Mouse (Mus musculus) forebrain, embryonic 15.5 days (tissue): ENCODE results near the gene Ssbp3. TPM values are rescaled to one million over a fixed set of nuclear protein-coding genes. Genes with fewer than 3 reads are reported as not detected.

Source experiments
- ATAC-seq: fragments of 200-750 bp; cut with Nextera tagmentation; replicated peaks from 2 replicates; pipeline ENCODE4 v1.8.0; 2017; ENCODE audit warnings: mild to moderate bottlenecking, moderate TSS enrichment, moderate library complexity
- H3K27ac ChIP-seq: fragments of 300-500 bp; sonication (generic); replicated peaks from 2 replicates; pipeline ENCODE4 v1.5.1; 2015; ENCODE audit warnings: mild to moderate bottlenecking, inconsistent platforms
- H3K27me3 ChIP-seq: fragments of 300-500 bp; sonication (generic); 2 replicates; pipeline ENCODE4 v1.6.1; 2015; ENCODE audit warnings: inconsistent platforms
- H3K36me3 ChIP-seq: fragments of 300-500 bp; sonication (generic); 2 replicates; pipeline ENCODE4 v1.6.1; 2015; ENCODE audit warnings: mild to moderate bottlenecking, inconsistent platforms
- H3K4me1 ChIP-seq: fragments of 300-500 bp; sonication (generic); 2 replicates; pipeline ENCODE4 v1.6.1; 2015; ENCODE audit warnings: inconsistent platforms
- H3K4me2 ChIP-seq: fragments of 300-500 bp; sonication (generic); replicated peaks from 2 replicates; pipeline ENCODE4 v1.6.1; 2015; ENCODE audit warnings: mild to moderate bottlenecking, inconsistent platforms
- H3K4me3 ChIP-seq: fragments of 300-500 bp; sonication (generic); 2 replicates; pipeline ENCODE4 v1.5.1; 2015; ENCODE audit warnings: mild to moderate bottlenecking, inconsistent platforms
- H3K9ac ChIP-seq: fragments of 300-500 bp; sonication (generic); replicated peaks from 2 replicates; pipeline ENCODE4 v1.6.1; 2015; ENCODE audit warnings: mild to moderate bottlenecking, inconsistent platforms
- H3K9me3 ChIP-seq: fragments of 300-500 bp; sonication (generic); 2 replicates; pipeline ENCODE4 v1.6.1; 2016; ENCODE audit warnings: inconsistent platforms
- WGBS: fragments of 180-500 bp; shearing (Covaris S2); methylation state at CpG from one replicate; pipeline ENCODE4 v1.1.7; 2015; ENCODE audit warnings: mixed read lengths; 5-methylcytosine and 5-hydroxymethylcytosine counted together
- polyA plus RNA-seq: library from polyadenylated mRNA; unstranded; fragments of >200 nt; fragmentation: Nextera tagmentation; extraction: Ambion mirVana; gene quantifications from 2 replicates; pipeline ENCODE4 v1.2.1, GENCODE M21; 2015

Ssbp3 gene
- polyA plus RNA-seq, 1 experiment from 2014 or later, result 198 TPM

DNA sequence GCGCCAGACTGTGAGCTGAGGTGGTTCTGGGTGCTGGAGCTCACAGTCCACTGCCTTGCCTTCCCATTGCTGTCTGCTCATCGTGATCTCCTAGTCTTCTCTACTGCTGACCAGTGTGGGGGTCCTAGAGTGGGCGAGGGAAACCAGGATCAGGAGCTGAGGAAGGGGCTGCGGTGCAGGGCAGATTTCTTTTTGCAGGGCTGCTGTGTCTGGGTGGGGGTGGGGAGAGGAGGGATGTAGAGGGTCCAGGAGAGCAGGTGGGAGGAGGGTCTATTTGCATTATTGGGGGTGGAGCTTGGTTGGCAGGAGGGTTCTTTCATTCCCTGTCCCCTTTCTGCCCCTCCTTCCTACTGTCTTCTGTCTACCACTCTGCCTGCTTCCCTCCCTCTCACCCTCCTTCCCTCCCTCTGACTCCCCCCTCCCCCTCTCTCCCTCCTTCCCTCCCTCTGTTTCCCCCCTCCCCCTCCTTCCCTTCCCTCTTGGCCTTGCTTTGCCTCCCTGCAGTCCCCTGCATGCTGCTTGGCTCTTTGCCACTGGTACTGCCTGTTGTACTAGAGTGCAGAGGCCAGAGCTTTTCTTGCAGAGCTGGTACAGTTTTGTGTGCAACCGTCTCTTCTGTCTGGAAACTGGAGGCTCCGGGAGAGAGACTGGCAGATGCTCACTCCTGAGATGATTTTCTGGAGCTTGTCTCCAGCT lies 28.9 kb downstream of the Ssbp3 start:
- 8% methylated on average over 6 of the region's 6 CpGs for WGBS
- H3K27me3 ChIP-seq, result no peaks in the 10 kb centered on the region
- no peaks in the 10 kb centered on the region for H3K36me3 ChIP-seq
- ATAC-seq, result peak; percentile 81
- peak overlapping the region; percentile 20; the same call in 1 of the 2 replicates for H3K9ac ChIP-seq
- H3K4me3 ChIP-seq, result no peak overlapping the region
- peak overlapping the region; percentile 26 for H3K4me2 ChIP-seq
- peak overlapping the region; percentile 87 for H3K27ac ChIP-seq
- no peaks in the 10 kb centered on the region for H3K9me3 ChIP-seq
- peaks cover 98% of the 10 kb centered on the region for H3K4me1 ChIP-seq

DNA sequence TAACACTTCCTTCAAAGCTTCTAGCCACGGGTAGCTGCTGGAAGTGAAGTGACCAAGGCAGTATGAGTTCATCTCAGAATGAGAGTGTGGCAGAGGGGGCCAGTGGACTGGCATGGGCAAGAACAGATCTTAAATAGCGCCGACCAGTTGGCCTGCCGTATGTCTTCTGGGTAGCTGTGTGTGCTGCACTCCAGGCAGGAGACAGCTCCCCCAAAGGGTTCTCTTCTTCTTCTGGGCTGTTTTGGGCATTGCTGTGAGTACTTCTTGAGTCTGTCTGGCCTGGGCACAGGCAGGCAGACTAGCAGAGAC lies 29.4 kb downstream of the Ssbp3 start:
- Histone ChIP-seq H3K9ac (peak overlapping the region; percentile 20; the same call in 1 of the 2 replicates), H3K4me3 (no peak overlapping the region), H3K4me2 (peak overlapping the region; percentile 17; the same call in 1 of the 2 replicates), H3K36me3 (no peaks in the 10 kb centered on the region), H3K27me3 (no peaks in the 10 kb centered on the region), H3K4me1 (peaks cover 95% of the 10 kb centered on the region), H3K9me3 (no peaks in the 10 kb centered on the region), H3K27ac (peak overlapping the region; percentile 87)
- ATAC-seq, result peak; percentile 9; the same call in 1 of the 2 replicates
- 7% methylated on average over 4 of the region's 4 CpGs for WGBS

DNA sequence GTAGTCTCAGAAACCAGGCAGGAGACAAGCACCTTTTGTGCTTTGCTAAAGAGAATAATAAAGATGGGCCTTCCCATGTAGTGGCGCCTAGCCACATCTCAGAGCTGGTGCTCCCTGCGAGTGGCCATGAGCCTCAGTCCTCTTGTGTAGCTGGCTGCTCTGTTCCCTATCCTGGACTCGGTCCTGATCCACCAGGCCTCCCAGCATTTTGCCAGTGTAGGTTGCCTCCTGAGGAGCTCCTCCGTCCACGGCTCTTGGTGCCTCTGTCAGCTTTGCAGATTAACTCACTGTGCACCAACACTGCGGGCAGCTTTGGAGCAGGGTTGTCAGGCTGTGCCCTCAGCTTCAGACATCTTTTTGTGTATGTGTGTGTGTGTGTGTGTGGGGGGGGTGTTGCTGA lies 30.4 kb downstream of the Ssbp3 start:
- H3K36me3 ChIP-seq, result no peaks in the 10 kb centered on the region
- H3K4me3 ChIP-seq, result no peak overlapping the region
- H3K27me3 ChIP-seq, result no peaks in the 10 kb centered on the region
- no peaks in the 10 kb centered on the region for H3K9me3 ChIP-seq
- no peak overlapping the region for H3K9ac ChIP-seq
- peak overlapping the region; percentile 35 for H3K27ac ChIP-seq
- H3K4me2 ChIP-seq, result no peak overlapping the region
- H3K4me1 ChIP-seq, result peaks cover 87% of the 10 kb centered on the region
- 34% methylated on average over 6 of the region's 6 CpGs for WGBS
- no peak for ATAC-seq

DNA sequence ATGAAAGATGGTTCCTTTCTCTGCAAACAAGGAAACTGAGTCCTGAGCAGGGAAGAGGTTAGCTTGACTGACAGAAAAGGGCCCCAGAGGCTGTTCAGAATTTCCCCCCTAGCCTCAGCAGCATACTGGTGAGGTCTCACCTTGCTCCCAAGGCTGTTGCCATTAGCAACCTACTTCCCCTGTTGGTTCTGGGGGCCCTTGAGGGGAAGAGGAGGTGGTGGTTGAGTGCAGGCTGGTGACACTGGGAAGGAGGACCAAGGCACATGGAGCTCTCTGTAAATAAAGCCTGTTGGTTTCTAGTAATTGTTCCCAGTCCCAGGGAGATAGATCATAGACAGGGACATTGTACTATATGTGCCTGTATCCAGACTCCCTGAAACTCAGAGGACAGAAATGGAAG lies 31.0 kb downstream of the Ssbp3 start:
- H3K27ac ChIP-seq, result 0 out of 2 replicates have a peak overlapping the region, but pooled peaks have one; percentile 35
- no peak overlapping the region for H3K9ac ChIP-seq
- ATAC-seq, result no peak
- no peak overlapping the region for H3K4me2 ChIP-seq
- H3K36me3 ChIP-seq, result no peaks in the 10 kb centered on the region
- H3K4me1 ChIP-seq, result peaks cover 86% of the 10 kb centered on the region
- no peaks in the 10 kb centered on the region for H3K9me3 ChIP-seq
- H3K4me3 ChIP-seq, result no peak overlapping the region
- no peaks in the 10 kb centered on the region for H3K27me3 ChIP-seq

DNA sequence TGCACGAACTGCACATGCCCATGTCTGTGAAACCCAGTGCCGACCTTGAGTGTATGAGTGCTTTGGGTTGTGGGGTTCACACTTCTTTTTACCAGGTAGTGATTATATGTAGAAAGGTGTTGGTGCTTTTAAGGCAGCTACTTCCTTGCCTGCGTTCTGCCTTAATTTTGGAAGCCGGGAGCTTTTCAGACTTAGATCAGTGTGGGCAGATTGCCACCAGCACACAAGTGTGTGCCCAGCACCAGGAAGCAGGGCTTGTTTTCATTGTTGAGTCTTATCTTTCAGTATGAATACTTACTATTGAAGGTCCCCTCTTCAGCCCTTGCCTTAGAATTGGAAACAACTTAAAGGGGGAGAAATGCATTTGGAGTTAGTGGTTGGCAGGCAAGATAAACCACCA lies 32.0 kb downstream of the Ssbp3 start:
- Histone ChIP-seq H3K4me2 (no peak overlapping the region), H3K27me3 (no peaks in the 10 kb centered on the region), H3K9me3 (no peaks in the 10 kb centered on the region), H3K36me3 (no peaks in the 10 kb centered on the region), H3K9ac (no peak overlapping the region), H3K27ac (no peak overlapping the region), H3K4me1 (peaks cover 86% of the 10 kb centered on the region), H3K4me3 (no peak overlapping the region)
- no peak for ATAC-seq
- WGBS, result 64% methylated on average over 4 of the region's 4 CpGs

DNA sequence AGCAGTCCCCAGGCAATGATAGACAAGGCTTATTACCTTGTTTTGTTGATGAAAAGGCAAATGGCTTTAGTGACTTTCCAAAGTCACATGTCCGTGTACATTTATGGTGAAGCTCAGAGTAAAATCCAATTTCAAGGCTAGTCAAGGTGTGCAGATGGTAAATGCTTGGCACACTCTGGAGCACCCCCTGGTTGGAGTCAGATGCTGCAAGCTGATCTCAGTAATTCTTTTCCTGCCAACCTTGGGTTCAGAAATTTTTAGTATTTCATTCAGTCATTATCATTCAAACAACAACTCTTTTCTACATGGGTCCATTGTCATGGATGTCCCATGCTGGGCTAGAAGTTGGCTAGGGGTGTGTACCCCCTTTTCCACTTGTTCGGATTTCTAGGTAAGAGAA lies 33.1 kb downstream of the Ssbp3 start:
- no peak for ATAC-seq
- Histone ChIP-seq H3K4me3 (no peak overlapping the region), H3K27ac (no peak overlapping the region), H3K9me3 (no peaks in the 10 kb centered on the region), H3K4me1 (peaks cover 85% of the 10 kb centered on the region), H3K9ac (no peak overlapping the region), H3K27me3 (no peaks in the 10 kb centered on the region), H3K36me3 (no peaks in the 10 kb centered on the region), H3K4me2 (no peak overlapping the region)
- 68% methylated on average over 2 of the region's 2 CpGs for WGBS

DNA sequence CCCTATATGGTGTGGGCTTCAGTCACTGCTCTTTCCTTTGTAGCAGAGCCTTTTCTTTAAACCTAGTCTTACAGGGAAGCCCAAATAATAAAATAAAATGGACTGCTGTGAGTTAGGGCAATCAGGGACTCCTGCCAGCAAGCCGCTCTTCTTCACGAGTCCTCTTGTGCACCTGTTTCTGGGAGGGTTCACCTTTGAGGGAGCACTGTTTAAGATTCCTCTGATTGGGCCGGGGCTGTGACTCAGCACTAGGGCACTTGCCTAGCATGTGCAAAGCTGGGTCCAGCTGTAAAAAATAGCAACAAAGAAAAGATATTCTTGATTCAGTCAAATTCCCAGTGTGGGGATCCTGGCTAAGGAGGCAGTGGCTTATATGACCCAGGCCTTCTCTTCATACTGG lies 34.4 kb downstream of the Ssbp3 start:
- WGBS, result 74% methylated on average over 3 of the region's 3 CpGs
- Histone ChIP-seq H3K27ac (no peak overlapping the region), H3K9me3 (no peaks in the 10 kb centered on the region), H3K27me3 (no peaks in the 10 kb centered on the region), H3K36me3 (no peaks in the 10 kb centered on the region), H3K4me2 (no peak overlapping the region), H3K9ac (no peak overlapping the region), H3K4me1 (peaks cover 85% of the 10 kb centered on the region), H3K4me3 (no peak overlapping the region)
- no peak for ATAC-seq

DNA sequence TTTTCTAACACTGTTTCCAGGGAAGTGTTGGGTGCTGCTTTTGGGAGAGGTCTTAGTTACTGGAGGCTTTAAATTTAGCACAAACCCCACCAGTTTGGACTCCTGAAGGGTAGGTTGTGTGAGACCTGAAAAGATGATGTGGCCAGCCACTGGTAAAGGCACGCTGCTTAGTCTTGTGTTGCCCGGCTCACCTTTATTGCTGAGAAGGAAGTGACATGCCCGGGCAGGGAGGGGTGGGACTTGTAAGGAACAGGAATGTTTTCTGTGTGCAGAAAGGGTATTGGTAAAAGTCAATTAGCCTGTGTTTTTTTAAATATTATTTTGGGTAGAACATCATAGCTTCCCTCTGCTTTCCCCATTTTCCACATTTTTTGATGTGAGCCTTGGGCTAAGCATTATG lies 37.2 kb downstream of the Ssbp3 start:
- H3K9me3 ChIP-seq, result no peaks in the 10 kb centered on the region
- WGBS, result 80% methylated on average over 3 of the region's 3 CpGs
- no peak overlapping the region for H3K27ac ChIP-seq
- ATAC-seq, result no peak
- no peaks in the 10 kb centered on the region for H3K36me3 ChIP-seq
- H3K27me3 ChIP-seq, result no peaks in the 10 kb centered on the region
- H3K4me3 ChIP-seq, result no peak overlapping the region
- H3K4me2 ChIP-seq, result no peak overlapping the region
- peaks cover 77% of the 10 kb centered on the region for H3K4me1 ChIP-seq
- no peak overlapping the region for H3K9ac ChIP-seq

DNA sequence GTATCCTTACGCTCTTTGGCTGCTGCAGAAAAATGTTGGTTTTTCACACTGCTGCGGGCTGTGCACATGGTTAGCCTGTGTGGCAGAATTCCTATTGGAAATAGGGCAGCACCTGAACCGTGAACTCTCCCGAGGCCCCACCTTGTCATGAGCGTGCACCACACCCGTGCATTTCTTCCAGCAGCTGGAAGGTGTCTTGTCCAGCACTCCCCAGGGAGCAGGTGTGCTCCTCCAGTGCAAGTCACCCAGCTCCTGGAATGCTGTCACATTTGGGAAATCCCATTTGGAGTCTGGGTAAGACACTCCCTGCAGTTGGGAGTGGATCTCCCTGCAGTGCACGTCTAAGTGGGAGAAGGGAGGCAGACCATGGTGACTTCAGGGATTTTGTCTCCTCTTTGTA lies 38.0 kb downstream of the Ssbp3 start:
- 68% methylated on average over 7 of the region's 7 CpGs for WGBS
- Histone ChIP-seq H3K27ac (peak overlapping the region; percentile 40; the same call in 1 of the 2 replicates), H3K27me3 (no peaks in the 10 kb centered on the region), H3K4me3 (no peak overlapping the region), H3K36me3 (no peaks in the 10 kb centered on the region), H3K9me3 (no peaks in the 10 kb centered on the region), H3K4me2 (no peak overlapping the region), H3K4me1 (peaks cover 77% of the 10 kb centered on the region), H3K9ac (no peak overlapping the region)
- ATAC-seq, result no peak

DNA sequence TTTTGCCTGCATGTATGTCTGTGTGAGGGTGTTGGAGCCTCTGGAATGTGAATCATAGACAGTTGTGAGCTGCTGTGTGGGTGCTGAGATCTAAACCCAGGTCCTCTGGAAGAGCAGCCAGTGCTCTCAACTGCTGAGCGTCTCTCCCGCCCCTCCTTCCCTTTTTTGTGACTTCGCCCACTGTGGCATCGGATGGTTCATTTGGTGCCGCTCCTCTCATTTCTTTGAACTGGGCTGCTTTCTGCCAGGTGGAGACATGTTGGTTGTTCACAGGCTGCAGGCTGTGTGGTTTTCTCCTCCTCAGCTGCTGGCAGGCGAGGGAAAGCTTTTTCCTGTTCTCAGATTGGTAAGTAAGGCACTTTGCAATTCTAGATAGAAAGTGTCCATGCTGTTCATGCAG lies 38.7 kb downstream of the Ssbp3 start:
- Histone ChIP-seq H3K4me2 (no peak overlapping the region), H3K9me3 (no peaks in the 10 kb centered on the region), H3K9ac (0 out of 2 replicates have a peak overlapping the region, but pooled peaks have one; percentile 7), H3K27me3 (no peaks in the 10 kb centered on the region), H3K27ac (peak overlapping the region; percentile 44), H3K4me1 (peaks cover 77% of the 10 kb centered on the region), H3K36me3 (no peaks in the 10 kb centered on the region), H3K4me3 (no peak overlapping the region)
- 35% methylated on average over 6 of the region's 6 CpGs for WGBS
- no peak for ATAC-seq

DNA sequence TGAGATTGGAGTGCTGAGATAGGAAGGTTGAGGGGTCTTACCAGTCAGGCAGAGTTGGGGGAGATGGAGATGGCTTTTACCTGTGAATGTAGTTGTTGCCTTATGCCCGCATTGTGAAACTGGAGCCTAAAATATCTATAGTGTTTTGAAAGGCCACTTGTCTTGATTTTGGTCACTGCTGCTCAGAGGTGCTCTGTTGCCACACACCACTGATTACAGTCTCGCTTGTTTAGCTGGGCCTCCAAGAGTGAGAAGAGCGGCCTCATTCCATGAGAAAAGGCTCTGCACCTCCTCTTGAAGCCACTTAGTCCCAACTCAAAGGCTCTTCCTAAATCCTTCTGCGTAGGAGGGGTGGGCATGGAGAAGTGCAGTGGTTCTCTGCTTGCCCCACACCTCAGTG lies 40.3 kb downstream of the Ssbp3 start:
- no peaks in the 10 kb centered on the region for H3K27me3 ChIP-seq
- 68% methylated on average over 4 of the region's 4 CpGs for WGBS
- no peak overlapping the region for H3K4me2 ChIP-seq
- no peak for ATAC-seq
- no peak overlapping the region for H3K27ac ChIP-seq
- H3K36me3 ChIP-seq, result no peaks in the 10 kb centered on the region
- no peak overlapping the region for H3K9ac ChIP-seq
- H3K4me3 ChIP-seq, result no peak overlapping the region
- H3K9me3 ChIP-seq, result no peaks in the 10 kb centered on the region
- H3K4me1 ChIP-seq, result peaks cover 88% of the 10 kb centered on the region

DNA sequence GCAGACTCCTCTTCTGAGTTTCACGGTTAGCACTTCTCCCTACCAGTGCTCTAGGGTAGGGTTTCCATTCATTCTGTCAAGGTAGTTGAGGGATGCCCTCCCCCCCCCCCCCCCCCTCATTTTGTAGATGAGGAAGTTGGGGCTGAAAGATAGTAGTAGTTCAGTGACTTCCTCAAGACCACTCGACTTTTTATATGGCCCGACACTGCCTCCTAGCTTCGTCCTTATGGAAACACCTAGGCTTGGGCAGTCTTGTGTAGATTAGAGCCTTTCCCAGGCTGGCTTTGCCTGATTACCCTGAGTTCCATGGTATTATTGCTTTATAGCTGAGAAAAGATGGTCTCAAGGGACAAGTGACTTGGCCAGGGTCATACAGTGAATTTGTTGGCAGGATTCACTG lies 41.0 kb downstream of the Ssbp3 start:
- no peak for ATAC-seq
- no peak overlapping the region for H3K4me3 ChIP-seq
- no peaks in the 10 kb centered on the region for H3K9me3 ChIP-seq
- no peak overlapping the region for H3K27ac ChIP-seq
- no peak overlapping the region for H3K9ac ChIP-seq
- 64% methylated on average over 4 of the region's 4 CpGs for WGBS
- no peak overlapping the region for H3K4me2 ChIP-seq
- H3K27me3 ChIP-seq, result no peaks in the 10 kb centered on the region
- peaks cover 89% of the 10 kb centered on the region for H3K4me1 ChIP-seq
- H3K36me3 ChIP-seq, result no peaks in the 10 kb centered on the region

DNA sequence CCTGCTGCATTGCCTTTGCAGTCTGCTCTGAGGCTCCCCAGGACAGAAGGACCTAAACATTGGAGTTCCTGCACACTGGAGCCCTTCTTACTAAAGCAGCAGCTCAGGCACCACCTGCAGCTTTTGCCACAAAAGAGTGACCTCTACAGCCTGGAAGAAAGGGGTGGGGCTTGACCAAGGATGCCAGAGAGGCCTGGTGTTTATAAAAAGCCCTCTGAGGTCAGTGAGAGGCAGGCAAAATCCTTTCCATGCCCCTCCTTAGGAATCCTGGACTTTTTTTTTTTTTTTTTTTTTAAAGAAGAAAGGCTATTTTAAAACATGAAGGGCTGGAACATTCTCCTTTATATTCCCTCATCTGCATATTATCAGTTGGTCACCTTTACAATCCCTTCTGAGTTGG lies 42.7 kb downstream of the Ssbp3 start:
- no peak for ATAC-seq
- Histone ChIP-seq H3K4me1 (peaks cover 87% of the 10 kb centered on the region), H3K4me2 (no peak overlapping the region), H3K4me3 (no peak overlapping the region), H3K27me3 (no peaks in the 10 kb centered on the region), H3K9me3 (no peaks in the 10 kb centered on the region), H3K36me3 (no peaks in the 10 kb centered on the region), H3K9ac (no peak overlapping the region), H3K27ac (peak overlapping the region; percentile 61; the same call in 1 of the 2 replicates)
